Mouse (Mus musculus) cerebellum, adult 9-10 months (tissue): ENCODE results near the gene Nr4a1.

Experiments
- DNase-seq: peaks from one replicate; pipeline ENCODE4 v3.0.0; 2022

Nr4a1 gene

DNA sequence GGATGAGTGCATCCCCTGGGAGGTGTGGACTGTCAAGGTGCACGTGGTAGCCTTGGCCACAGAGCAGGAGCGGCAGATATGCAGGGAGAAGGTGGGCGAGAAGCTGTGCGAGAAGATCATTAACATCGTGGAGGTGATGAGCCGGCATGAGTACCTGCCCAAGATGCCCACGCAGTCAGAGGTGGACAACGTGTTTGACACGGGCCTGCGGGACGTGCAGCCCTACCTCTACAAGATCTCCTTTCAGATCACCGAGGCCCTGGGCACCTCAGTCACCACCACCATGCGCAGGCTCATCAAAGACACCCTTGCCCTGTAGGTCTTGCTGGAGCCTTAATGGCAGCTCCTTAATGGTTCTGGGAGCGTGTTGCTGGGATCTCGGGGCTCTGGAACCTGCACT lies 36.3 kb downstream of the Nr4a1 start:
- DNase-seq = no peak

DNA sequence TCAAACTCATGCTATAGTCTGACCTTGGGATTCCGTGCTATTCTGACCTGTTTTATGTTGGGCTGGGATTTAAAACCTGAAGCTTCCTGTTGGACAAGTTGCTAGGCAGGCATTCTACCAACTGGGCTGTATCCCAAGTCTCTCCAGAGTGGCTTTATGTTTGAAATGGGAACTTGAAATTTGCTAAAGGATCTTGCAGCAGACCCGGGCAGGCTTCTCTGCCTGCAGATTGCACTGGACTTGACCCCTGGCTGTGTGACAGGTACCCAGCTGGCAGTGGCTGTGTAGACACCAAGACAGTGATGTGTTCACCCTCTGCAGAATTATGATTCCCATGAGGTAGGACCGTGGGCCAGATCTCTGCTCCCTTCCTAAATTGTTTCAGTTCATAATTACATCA lies 37.9 kb downstream of the Nr4a1 start:
- no peak for DNase-seq

DNA sequence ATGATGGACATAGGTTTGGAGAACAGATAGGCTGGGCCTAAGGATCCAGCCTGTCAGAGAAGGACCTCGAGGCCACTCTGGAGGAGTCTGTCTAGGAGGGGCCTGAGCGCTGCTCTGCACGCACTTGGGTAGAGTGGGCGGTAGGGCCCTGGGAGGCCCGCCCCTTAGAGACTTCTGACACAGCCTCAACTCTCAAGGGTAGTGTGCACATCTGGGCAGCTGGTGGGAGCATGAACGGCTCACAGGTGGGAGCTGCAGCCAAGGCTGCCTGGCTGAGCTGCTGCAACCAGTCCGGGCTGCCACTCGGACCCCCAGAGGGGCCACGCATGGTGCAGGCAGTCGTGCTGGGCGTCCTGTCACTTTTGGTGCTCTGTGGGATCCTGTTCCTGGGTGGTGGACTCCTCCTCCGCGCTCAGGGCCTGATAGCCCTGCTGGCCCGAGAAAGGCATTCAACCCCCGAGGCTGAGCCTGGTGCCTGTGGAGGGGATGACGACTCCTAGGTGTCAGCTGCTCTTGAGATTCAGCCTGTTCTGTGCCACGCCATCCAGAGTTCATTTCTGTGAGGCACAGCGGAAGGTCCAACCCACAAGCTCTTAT lies 39.1 kb downstream of the Nr4a1 start, which contains the start of gene 6030408B16Rik:
TSS of gene 6030408B16Rik (plus strand) at position 188 of the 597 bp plus-strand sequence.
- DNase-seq = no peak

GRCm38 (mm10) chr15:101294028-101294894 lies 40.2 kb downstream of the Nr4a1 start:
- no peak for DNase-seq

GRCm38 (mm10) chr15:101295106-101295505 lies 41.0 kb downstream of the Nr4a1 start:
- DNase-seq = no peak

GRCm38 (mm10) chr15:101295616-101296015 lies 41.5 kb downstream of the Nr4a1 start:
- DNase-seq = no peak

- no peak for DNase-seq
These were observed 42.0 kb downstream of the Nr4a1 start for GRCm38 (mm10) chr15:101296091-101296490.

DNA sequence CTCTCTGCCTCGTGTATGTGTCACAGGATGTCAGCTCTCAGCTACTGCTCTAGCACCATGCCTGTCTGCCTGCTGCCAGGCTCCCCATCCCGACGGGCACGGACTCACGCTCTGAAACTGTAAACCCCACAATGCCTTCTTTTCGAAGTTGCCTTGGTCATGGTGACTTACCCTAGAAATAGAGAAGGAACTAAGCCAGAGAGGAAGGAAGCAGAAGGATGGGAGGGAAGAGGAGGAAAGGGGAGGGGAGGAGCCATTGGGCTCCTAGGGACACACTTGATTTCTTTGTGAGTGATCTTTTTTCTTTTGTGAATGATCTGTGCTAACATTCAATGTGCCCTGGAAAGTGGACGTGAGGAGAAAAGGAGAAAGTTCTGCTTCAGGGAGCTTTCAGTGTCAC lies 43.9 kb downstream of the Nr4a1 start:
- DNase-seq = no peak

GRCm38 (mm10) chr15:101298550-101298949 lies 44.5 kb downstream of the Nr4a1 start:
- no peak for DNase-seq

GRCm38 (mm10) chr15:101299480-101299960 lies 45.5 kb downstream of the Nr4a1 start:
- no peak for DNase-seq

DNA sequence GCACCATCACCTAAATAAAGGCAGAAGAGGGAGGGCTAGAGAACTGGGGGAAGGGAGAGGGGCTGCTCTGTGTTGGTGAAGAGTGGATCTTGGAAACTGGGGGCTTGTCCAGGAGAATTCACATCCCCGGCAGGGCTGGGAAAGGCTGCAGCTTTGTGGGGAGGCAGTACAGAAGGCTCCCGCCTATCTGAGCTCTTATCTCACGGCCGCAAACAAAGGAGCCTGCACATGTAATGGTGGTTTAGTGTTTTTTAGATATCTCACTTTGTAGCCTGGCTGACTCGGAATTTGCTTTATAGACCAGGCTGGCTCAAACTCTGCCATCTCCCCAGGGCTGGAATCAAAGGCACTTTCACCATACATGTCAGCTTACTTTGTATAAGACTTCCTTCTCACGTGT lies 46.1 kb downstream of the Nr4a1 start:
- DNase-seq = no peak

DNA sequence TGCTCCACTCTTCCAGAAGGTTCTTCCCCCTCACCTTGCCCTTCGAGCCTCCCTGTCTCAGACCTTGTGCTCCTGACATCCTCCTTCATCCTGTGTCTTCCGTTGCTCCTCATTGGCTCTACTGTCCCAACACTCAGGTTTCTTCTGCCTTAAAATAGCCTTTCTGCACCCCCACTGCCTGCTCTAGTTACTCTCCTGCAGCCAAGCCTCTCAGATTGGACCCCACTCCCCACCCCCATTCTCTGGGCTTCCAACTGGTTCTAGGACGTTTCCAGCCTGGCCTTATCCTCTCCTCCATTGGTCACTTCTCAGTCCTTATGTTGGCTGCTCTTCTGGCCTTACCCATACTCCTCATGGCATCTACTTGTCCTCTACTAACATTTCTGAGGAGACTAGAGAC lies 48.1 kb downstream of the Nr4a1 start:
- DNase-seq = no peak

GRCm38 (mm10) chr15:101303830-101304229 lies 49.8 kb downstream of the Nr4a1 start:
- DNase-seq = no peak

DNA sequence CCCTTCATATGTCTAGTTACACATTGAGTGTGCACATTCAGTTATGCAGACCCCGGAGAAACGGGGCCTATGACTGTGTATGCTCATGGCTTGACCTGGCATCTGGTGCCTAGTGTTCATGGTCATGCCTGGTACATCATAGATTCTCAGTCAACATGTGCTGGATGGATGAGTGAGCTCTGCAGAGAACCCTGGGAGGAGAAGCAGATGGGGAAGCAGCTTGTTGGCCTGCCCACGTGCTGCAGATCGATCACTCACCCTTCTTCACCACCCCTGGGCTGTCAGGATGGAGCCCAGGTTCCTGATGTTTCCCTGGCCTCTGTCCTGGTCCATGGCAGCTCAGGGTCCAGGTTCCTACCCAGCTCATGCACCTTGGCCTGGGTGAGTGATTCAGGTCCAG lies 52.4 kb downstream of the Nr4a1 start:
- DNase-seq = no peak

- no peak for DNase-seq
These were observed 54.6 kb downstream of the Nr4a1 start for GRCm38 (mm10) chr15:101308440-101309348.

DNA sequence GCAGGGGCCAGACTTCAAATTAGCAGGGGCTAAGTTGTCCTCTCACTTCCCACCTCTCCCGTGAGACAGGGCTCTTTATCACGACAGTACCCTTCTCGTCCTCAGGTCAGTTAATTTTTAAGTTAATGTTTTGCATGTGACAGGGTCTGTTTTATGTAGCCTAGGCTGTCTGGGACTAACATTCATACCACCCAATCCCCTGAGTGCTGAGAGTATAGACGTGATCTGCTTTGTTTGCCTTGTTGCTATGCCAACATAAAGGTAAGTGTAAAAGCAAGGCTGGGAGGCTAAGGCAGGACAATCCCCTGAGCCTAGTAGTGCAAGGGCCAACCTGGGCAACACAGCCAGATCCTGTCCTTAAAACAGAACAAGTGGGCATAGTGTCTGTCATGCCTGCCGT lies 55.4 kb downstream of the Nr4a1 start:
- no peak for DNase-seq

DNA sequence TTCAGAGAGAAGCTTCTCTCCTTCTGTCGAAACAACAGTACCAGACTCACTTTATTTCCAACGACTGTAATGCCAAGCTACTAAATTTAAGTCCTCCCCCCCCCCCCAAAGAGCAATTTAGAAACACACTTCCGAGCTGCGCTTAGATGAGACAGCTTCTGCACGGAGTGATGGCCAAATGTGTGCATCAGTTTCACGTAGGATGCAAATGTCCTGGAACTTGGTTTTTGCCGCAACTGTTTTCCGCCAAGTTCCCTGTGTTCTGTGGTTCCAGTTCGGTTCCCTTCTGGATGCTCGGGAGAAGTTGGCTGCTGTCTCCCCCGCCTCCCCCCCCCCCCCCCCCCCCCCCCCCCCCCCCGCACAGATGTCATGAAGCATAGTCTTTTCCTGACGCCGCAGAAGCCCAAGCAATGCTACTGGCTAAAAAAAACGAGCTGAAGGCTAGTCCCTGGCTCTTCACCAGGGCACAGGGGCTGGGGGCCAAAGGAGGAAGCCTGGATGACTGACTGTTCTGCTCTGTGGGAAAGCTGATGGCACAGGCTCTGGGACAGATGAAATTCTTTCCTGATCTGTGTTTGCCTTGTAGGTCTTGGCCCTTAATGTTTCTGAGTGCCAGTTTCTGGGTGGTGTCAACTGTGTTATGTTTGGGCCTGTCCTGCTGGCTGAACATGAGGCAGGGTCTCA lies 57.2 kb downstream of the Nr4a1 start:
- DNase-seq = no peak

DNA sequence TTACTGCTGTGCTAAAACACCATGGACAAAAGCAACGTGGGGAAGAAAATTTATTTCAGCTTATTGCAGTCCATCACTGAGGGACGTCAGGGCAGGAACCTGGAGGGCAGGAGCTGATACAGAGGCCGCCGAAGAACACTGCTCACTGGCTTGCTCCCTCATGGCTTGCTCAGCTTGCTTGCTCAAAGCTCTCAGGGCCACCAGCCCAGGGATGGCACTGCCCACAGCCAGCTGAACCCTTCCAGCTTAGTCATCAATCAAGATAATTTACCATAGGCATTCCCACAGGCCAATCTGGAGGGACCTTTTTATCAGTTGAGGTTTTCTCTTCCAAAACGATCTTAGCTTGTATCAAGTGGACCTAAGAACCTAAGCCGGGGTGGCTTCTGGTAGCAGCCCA lies 57.9 kb downstream of the Nr4a1 start:
- no peak for DNase-seq

DNA sequence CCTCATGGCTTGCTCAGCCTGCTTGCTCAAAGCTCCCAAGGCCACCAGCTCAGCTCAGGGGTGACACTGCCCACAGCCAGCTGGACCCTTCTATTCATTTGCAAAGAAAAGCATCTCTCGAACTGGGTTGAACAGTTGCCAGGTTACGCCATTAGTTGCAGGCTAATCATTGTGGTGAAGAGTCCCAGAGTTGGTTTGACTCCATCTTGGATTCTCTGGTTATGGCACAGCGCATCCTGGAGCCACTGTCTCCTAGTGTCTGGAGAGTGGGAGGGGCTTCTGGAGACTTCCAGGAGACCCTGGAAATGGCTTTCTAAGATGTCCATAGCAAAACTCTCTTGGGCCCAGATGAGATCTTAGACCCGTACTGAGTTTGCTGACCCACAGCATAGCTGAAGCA lies 61.3 kb downstream of the Nr4a1 start:
- DNase-seq = no peak

DNA sequence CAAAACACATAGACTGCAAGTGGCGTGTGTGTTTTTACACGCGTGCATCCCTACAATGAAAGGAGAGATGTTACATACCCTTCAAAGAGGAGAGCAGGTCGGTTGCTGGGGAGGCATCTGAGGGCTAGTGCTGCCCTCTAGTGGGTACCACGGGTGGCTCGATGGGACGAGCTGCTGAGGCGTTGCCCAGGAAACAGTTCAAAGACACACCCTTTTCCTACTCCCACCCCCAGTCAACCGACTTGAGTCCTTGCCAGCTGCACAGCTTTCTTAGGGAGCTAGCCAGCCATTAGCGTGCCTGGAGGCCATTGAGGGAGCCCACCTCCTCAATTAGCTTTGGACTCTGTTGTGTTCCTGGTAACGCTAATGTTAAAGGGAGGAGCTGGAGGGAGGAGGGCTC lies 61.8 kb downstream of the Nr4a1 start:
- DNase-seq = peak; percentile 65

DNA sequence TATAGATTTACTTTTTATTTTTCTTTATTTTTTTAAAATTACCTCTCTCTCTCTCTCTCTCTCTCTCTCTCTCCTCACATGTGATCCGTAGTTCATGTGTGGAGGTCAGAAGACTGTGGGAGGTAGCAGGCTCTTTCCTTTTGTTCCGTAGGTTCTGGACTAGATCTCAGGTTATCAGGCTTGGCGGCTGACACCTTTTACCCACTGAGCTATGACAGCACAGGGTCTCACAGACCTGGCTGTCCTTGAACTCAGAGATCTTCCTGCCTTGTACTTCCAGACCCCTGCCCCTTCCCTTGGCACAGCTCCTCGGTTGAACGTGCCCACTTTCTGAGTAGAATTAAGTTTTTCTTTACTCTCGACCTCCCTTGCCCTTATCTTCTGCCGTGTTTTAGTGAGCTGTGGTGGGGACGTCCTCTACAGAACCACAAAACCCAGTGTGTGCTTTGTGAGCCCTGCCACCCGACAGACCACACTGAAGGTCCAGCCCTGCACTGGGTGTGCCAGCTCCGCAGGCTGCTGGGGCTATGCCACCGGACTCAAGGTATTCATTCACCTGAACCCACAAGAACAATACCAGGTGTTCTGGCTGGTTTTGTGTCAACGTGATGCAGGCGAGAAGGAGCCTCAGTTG lies 62.3 kb downstream of the Nr4a1 start:
- no peak for DNase-seq
